Mouse (Mus musculus) forebrain, embryonic 14.5 days (tissue): ENCODE measurements around the gene Elf2. TPM values are rescaled to one million over a fixed set of nuclear protein-coding genes. Genes with fewer than 3 reads are reported as not detected.
"Not testable (repeated sequence)": the region's sequence is repeated elsewhere in the genome, so short reads cannot be mapped to it uniquely, and the experiment has no call there.

Source experiments
- ATAC-seq: fragments of 200-750 bp; cut with Nextera tagmentation; 2 replicates; pipeline ENCODE4 v1.8.0; 2017; ENCODE audit warnings: mild to moderate bottlenecking, moderate library complexity
- DNase-seq: peaks from one replicate; pipeline ENCODE4 v3.0.0-alpha.2; 2015; ENCODE audit warnings: low spot score
- H3K27ac ChIP-seq: fragments of 300-500 bp; sonication (generic); 2 replicates; pipeline ENCODE4 v1.5.1; 2014; ENCODE audit warnings: low read depth, mild to moderate bottlenecking, control low read depth, low read length, moderate library complexity
- H3K27me3 ChIP-seq: fragments of 300-500 bp; sonication (generic); replicated peaks from 2 replicates; pipeline ENCODE4 v1.6.1; 2014; ENCODE audit warnings: low read length, control low read depth, mixed read lengths; ENCODE audit not compliant: control insufficient read depth, insufficient read depth
- H3K36me3 ChIP-seq: fragments of 300-500 bp; sonication (generic); 2 replicates; pipeline ENCODE4 v1.6.1; 2014; ENCODE audit warnings: low read length, control low read depth; ENCODE audit not compliant: control insufficient read depth, insufficient read depth
- H3K4me1 ChIP-seq: fragments of 300-500 bp; sonication (generic); 2 replicates; pipeline ENCODE4 v1.6.1; 2014; ENCODE audit warnings: antibody characterized with exemption, low read length, control low read depth; ENCODE audit not compliant: control insufficient read depth, insufficient read depth
- H3K4me2 ChIP-seq: fragments of 300-500 bp; sonication (generic); 2 replicates; pipeline ENCODE4 v1.6.1; 2014; ENCODE audit warnings: mild to moderate bottlenecking, control low read depth, low read length
- H3K4me3 ChIP-seq: fragments of 300-500 bp; sonication (generic); 2 replicates; pipeline ENCODE4 v1.5.1; 2014; ENCODE audit warnings: low read depth, low read length, control low read depth
- H3K9ac ChIP-seq: fragments of 300-500 bp; sonication (generic); 2 replicates; pipeline ENCODE4 v1.6.1; 2014; ENCODE audit warnings: mild to moderate bottlenecking, low read length, control low read depth, moderate library complexity
- H3K9me3 ChIP-seq: fragments of 300-500 bp; sonication (generic); replicated peaks from 2 replicates; pipeline ENCODE4 v1.6.1; 2016; ENCODE audit warnings: low read length, control low read depth, mixed read lengths; ENCODE audit not compliant: control insufficient read depth
- WGBS: fragments of 180-500 bp; shearing (Covaris S2); extraction: QIAGEN DNeasy Blood & Tissue Kit; methylation state at CpG from one replicate; pipeline ENCODE4 v1.1.7; 2014; 5-methylcytosine and 5-hydroxymethylcytosine counted together
- polyA plus RNA-seq: library from polyadenylated mRNA; unstranded; fragments of >200 nt; fragmentation: Nextera tagmentation; extraction: Ambion mirVana; gene quantifications from 2 replicates; pipeline ENCODE4 v1.2.1, GENCODE M21; 2014

Elf2 gene
- polyA plus RNA-seq, 1 experiment from 2014 or later = 49.9 TPM

DNA sequence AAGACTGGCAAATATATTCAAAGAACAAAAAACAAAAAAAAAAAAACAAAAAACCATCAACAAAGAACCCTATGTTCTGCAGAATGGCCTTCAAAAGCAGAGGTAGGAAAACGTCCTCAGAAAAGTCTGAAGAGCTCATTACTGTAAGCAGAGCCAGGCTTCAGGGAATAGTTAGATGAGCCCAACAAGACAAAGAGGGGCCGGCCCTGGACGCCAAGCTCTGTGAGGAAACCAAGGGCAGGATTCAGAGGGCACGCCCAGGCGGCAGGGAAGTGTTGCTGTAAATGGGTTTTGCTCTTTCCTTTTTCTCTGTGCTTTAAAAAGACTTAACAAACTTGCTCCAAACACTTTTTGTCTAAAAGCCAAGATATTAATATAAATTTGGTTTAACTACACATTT is 12.6 kb downstream of the Elf2 start:
- DNase-seq (no peak), ATAC-seq (no peak)
- peaks cover 18% of the 10 kb centered on the region for H3K36me3 ChIP-seq
- no peak overlapping the region for H3K9ac ChIP-seq
- no peaks in the 10 kb centered on the region for H3K9me3 ChIP-seq
- 71% methylated on average over 5 of the region's 5 CpGs for WGBS
- H3K27me3 ChIP-seq = no peaks in the 10 kb centered on the region
- no peak overlapping the region for H3K27ac ChIP-seq
- no peaks in the 10 kb centered on the region for H3K4me1 ChIP-seq
- no peak overlapping the region for H3K4me3 ChIP-seq
- no peak overlapping the region for H3K4me2 ChIP-seq

DNA sequence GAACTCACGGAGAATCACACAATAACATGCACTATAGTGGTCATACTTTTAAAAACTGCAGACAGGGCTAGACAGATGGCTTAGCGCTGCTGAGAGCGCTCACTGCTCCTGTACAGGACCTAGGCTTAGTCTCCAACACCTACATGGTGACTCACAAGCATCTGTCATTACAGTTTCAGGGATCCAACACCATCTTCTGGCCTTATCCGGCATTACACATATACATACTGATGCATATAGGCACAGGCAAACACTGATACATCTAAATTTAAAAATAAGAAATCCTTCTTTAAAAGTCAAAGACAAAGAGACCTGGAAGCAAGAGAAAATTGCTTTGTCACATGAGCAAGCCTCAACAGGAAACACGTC is 13.1 kb downstream of the Elf2 start:
- H3K4me3 ChIP-seq = no peak overlapping the region
- H3K36me3 ChIP-seq = peaks cover 20% of the 10 kb centered on the region
- WGBS = 90% methylated on average over 5 of the region's 5 CpGs
- no peaks in the 10 kb centered on the region for H3K9me3 ChIP-seq
- H3K27ac ChIP-seq = no peak overlapping the region
- H3K27me3 ChIP-seq = no peaks in the 10 kb centered on the region
- H3K4me1 ChIP-seq = no peaks in the 10 kb centered on the region
- ATAC-seq (peak; percentile 35; the same call in 1 of the 2 replicates), DNase-seq (peak; percentile 16)
- no peak overlapping the region for H3K9ac ChIP-seq
- H3K4me2 ChIP-seq = no peak overlapping the region

DNA sequence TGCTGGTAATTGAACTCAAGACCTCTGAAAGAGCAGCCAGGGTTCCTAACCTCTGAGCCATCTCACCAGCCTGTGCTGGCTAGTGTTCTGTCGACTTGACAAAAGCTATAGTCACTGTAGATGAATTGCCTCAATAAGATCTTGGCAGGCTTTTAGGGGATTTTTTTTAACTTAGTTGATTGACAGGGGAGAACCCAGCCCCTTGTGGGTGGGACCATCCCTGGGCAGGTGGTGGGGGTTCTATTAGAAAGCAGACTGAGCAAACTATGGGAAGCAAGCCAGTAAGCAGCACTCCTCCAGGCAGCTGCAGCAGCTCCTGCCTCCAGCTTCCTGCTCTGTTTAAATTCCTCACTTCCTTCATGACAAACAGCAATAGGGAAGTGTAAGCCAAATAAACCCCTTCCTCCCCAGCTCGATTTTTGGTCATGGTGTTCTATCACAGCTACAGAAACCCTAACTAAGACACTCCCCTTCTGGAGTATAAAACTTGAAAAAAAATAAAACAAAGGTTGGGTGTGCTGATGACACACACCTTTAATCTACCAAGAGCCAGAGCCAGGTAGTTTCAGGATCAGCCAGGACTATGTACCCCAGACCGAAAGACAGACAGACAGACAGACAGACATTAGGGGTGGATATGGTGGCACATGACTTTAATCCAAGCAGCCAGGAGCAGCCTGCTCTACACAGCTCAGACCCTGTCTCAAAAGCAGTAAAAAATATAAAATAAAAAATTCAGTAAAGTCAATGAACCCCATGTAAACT is 13.6 kb downstream of the Elf2 start:
- peaks cover 25% of the 10 kb centered on the region for H3K36me3 ChIP-seq
- peak; percentile 82 for DNase-seq
- no peaks in the 10 kb centered on the region for H3K4me1 ChIP-seq
- no peak overlapping the region for H3K9ac ChIP-seq
- no peak overlapping the region for H3K4me2 ChIP-seq
- no peaks in the 10 kb centered on the region for H3K9me3 ChIP-seq
- no peak overlapping the region for H3K4me3 ChIP-seq
- WGBS = 66% methylated on average over 3 of the region's 3 CpGs
- no peak overlapping the region for H3K27ac ChIP-seq
- ATAC-seq = peak; percentile 92
- H3K27me3 ChIP-seq = no peaks in the 10 kb centered on the region

DNA sequence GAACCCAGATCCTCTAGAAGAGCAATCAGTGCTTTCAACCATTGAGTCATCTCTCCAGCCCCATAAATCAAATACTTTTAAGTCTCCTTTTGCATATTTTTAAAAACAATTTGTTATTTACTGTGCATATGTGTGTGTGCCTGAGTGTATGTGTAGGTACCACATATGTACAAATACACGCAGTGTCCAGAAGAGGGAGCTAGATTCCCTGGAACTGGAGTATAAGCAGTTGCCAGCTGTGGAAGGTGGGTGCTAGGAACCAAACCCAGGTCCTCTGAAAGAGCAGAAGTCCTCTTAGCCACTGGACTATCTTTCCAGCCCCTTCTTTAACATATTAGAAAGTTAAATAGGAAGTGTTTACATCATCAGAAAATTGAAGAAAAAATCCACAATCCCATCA is 15.0 kb downstream of the Elf2 start:
- no peak overlapping the region for H3K4me2 ChIP-seq
- no peak overlapping the region for H3K9ac ChIP-seq
- H3K4me3 ChIP-seq = no peak overlapping the region
- H3K27ac ChIP-seq = no peak overlapping the region
- no peaks in the 10 kb centered on the region for H3K4me1 ChIP-seq
- 69% methylated on average over 1 of the region's 1 CpGs for WGBS
- DNase-seq (no peak), ATAC-seq (no peak)
- peaks cover 27% of the 10 kb centered on the region for H3K36me3 ChIP-seq
- H3K27me3 ChIP-seq = no peaks in the 10 kb centered on the region
- no peaks in the 10 kb centered on the region for H3K9me3 ChIP-seq

DNA sequence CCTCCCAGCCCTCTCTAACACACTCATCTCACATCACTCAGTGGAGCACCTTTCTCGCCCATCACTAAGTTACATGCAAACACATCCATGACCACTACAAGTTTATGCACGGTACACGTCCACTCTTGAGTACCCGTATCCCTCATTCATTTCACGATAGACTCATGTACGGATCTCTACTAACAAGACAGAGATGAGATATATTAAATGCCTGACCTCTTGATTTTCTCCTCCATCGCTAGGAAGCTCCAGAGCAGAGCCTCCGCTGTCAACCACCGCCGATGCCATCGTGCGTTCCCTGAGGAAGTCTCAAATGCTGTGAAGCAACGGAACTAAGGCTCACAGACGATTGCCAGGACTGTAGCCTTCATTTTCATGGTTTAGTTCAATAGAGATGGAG is 17.5 kb downstream of the Elf2 start:
- 96% methylated on average over 14 of the region's 14 CpGs for WGBS
- DNase-seq (no peak), ATAC-seq (no peak)
- peaks cover 35% of the 10 kb centered on the region for H3K36me3 ChIP-seq
- no peak overlapping the region for H3K9ac ChIP-seq
- no peak overlapping the region for H3K27ac ChIP-seq
- no peaks in the 10 kb centered on the region for H3K9me3 ChIP-seq
- H3K4me3 ChIP-seq = no peak overlapping the region
- no peaks in the 10 kb centered on the region for H3K27me3 ChIP-seq
- no peaks in the 10 kb centered on the region for H3K4me1 ChIP-seq
- no peak overlapping the region for H3K4me2 ChIP-seq

DNA sequence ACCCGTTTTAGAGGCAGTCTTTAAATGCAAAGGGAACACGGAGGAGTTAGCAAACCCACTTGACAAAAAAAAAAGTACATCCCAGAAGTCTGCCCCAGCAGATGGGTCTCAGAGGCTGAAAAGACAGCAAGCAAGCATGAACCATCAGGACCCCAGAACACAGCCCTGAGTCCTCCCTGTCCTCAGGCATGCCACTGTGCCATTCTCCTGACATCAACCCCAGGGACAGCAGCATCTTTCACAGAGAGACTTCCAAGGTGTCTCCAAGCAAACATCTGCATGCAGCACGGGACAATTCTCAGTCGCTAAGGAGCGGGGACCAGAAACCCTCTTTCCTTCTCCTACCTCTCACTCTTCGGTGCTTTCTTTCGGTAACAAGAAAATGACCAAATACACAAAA is 18.1 kb downstream of the Elf2 start:
- WGBS = 91% methylated on average over 7 of the region's 7 CpGs
- Histone ChIP-seq H3K27ac (no peak overlapping the region), H3K4me1 (no peaks in the 10 kb centered on the region), H3K9me3 (no peaks in the 10 kb centered on the region), H3K9ac (no peak overlapping the region), H3K36me3 (peaks cover 41% of the 10 kb centered on the region), H3K4me2 (no peak overlapping the region), H3K4me3 (no peak overlapping the region), H3K27me3 (no peaks in the 10 kb centered on the region)
- no peak for ATAC-seq
- DNase-seq = no peak

DNA sequence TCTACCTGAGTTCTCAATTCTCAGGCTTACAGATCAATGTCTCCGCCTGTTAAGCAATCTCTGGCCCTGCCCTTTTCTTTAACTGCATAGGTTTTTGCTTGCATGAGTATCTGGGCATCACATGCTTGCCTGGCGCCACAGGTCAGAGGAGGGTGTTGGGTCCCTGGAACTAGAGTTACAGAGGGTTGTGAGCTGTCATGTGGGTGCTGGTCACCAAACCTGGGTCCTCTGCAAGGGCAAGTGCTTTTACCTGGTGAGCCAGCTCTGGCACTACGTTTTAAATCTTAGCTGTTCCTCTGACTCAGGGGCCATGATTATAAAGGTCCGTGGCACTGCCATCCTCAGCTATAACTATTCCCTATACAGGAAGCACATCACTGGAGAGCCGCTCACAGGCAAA is 19.3 kb downstream of the Elf2 start:
- H3K36me3 ChIP-seq = peaks cover 42% of the 10 kb centered on the region
- 95% methylated on average over 5 of the region's 5 CpGs for WGBS

DNA sequence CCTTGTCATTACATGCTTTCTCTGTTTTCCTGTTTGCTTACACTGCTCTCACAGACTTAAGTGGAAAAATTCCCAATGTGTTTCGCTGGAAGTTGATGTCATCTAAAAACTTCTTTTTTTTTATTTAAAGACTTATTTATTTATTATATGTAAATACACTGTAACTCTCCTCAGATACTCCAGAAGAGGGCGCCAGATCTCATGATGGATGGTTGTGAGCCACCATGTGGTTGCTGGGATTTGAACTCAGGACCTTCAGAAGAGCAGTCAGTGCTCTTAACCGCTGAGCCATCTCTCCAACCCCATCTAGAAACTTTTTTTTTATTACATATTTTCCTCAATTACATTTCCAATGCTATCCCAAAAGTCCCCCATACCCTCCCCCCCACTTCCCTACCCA is 22.4 kb downstream of the Elf2 start:
- not testable (repeated sequence) for H3K4me1 ChIP-seq, H3K27ac ChIP-seq, H3K4me3 ChIP-seq, H3K27me3 ChIP-seq, H3K9ac ChIP-seq, ATAC-seq, H3K9me3 ChIP-seq, H3K4me2 ChIP-seq, DNase-seq
- peaks cover 36% of the 10 kb centered on the region for H3K36me3 ChIP-seq
- WGBS = 91% methylated on average over 3 of the region's 3 CpGs

More for the DNA sequence above, 19.3 kb downstream of the Elf2 start:
- no peak overlapping the region for H3K4me3 ChIP-seq
- no peaks in the 10 kb centered on the region for H3K9me3 ChIP-seq
- H3K9ac ChIP-seq = no peak overlapping the region
- no peaks in the 10 kb centered on the region for H3K27me3 ChIP-seq
- ATAC-seq (no peak), DNase-seq (no peak)
- no peaks in the 10 kb centered on the region for H3K4me1 ChIP-seq
- H3K27ac ChIP-seq = no peak overlapping the region
- no peak overlapping the region for H3K4me2 ChIP-seq

DNA sequence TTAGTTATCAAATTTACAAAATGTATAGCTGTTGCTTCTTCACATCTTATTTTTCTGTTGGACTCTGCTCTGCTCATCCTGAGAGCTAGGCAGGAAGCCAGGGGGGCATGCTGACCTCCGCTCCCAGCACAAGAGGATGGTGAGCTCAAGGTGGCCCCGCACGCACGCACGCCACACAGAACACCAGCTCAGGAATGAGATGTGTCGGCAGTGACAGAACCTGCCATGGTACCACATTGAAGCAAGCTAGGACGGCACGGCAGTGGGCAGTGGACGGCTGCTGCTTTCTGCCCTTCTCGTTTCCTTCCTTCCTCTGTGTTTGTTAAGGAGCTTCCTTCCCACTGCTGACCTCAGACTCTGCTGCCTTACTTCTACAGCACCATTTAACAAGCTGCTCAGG is 23.6 kb downstream of the Elf2 start:
- no peak for DNase-seq
- Histone ChIP-seq H3K27ac (no peak overlapping the region), H3K4me2 (no peak overlapping the region), H3K27me3 (no peaks in the 10 kb centered on the region), H3K9ac (no peak overlapping the region), H3K36me3 (peaks cover 26% of the 10 kb centered on the region), H3K4me1 (no peaks in the 10 kb centered on the region), H3K4me3 (no peak overlapping the region), H3K9me3 (no peaks in the 10 kb centered on the region)
- WGBS = 89% methylated on average over 10 of the region's 10 CpGs
- ATAC-seq = no peak
